Mouse (Mus musculus): Measurements from ENCODE around the gene Rtbdn. TPM values are rescaled to one million over a fixed set of nuclear protein-coding genes. Genes with fewer than 3 reads are reported as not detected.

Rtbdn gene
- polyA plus RNA-seq, 1 experiment = not detected

DNA sequence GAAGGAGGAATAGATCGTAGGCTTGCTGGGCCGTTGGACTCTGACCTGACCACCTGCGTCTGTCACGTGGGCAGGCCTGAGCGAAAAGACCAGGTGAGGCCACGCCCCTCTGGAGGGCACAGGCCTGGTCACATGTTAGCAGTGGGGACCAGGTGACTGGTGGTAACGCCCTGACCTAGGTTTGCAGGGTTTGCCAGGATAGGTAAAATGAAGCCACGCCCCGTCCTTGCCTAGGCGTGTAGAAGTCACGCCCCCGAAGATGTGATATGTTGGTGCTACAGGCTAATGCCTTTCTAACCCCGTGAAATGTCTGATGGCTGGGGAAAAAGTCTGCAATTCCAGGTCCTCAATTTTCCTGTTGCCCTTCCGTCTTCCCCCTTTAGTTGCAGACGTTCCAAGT, 44.0 kb downstream of the Rtbdn start:
- H3K27ac ChIP-seq (ENCODE audit: insufficient read depth, low read depth, low read length) = peak overlapping the region; percentile 12; the same call in 1 of the 2 replicates
- no peak for TF ChIP-seq CTCF (IDR thresholded peaks at IDR 0.05; ENCODE audit: low read depth, low read length)
- TF ChIP-seq POLR2A (IDR thresholded peaks at IDR 0.05; ENCODE audit: borderline replicate concordance, low read depth, low read length) = no peak
- H3K4me1 ChIP-seq (ENCODE audit: control insufficient read depth, insufficient read depth, low read length) = peaks cover 17% of the 10 kb centered on the region

DNA sequence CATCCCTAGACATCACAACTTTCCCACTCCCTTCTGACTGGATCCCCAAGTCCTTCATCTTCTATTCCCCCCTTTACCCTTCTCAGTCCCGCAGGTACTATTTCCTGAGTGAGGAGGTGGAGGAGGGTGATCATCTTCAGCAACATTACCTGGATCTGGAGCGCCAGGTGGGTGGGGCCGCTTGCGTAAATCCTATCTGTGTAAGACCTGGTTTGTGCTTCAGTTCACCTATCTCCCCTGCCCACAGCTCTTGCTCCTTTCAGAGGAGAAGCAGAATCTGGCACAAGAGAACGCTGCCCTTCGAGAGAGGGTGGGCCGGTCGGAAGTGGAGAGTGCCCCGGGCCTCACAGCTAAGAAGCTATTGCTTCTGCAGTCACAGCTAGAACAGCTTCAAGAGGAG, 47.6 kb downstream of the Rtbdn start:
- peaks cover 9% of the 10 kb centered on the region for H3K4me1 ChIP-seq (ENCODE audit: control insufficient read depth, insufficient read depth, low read length)
- TF ChIP-seq CTCF (IDR thresholded peaks at IDR 0.05; ENCODE audit: low read depth, low read length) (no peak), POLR2A (IDR thresholded peaks at IDR 0.05; ENCODE audit: borderline replicate concordance, low read depth, low read length) (no peak)
- H3K27ac ChIP-seq (ENCODE audit: insufficient read depth, low read depth, low read length) = no peak overlapping the region
- H3K4me3 ChIP-seq (ENCODE audit: insufficient read depth, low read length) = no peak overlapping the region

More for the DNA sequence above, 44.0 kb downstream of the Rtbdn start:
- H3K4me3 ChIP-seq (ENCODE audit: insufficient read depth, low read length) = peak overlapping the region; percentile 81

DNA sequence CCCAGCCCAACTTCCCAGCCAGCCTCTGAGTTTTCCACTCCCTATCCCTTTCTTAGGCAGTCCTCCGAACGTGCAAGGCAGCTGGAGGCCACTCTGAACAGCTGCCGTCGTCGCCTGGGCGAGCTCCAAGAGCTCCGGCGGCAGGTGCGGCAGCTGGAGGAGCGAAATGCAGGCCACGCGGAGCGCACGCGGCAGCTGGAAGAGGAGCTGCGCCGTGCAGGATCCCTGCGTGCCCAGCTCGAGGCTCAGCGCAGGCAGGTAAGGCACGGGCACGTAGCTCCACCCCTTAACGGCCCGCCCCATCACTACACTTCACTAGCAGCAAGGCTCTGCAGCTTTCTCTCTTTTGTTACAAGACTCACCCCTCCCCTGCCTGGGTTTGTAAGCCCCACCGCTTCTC, 48.9 kb downstream of the Rtbdn start:
- no peak overlapping the region for H3K27ac ChIP-seq (ENCODE audit: insufficient read depth, low read depth, low read length)
- peaks cover 8% of the 10 kb centered on the region for H3K4me1 ChIP-seq (ENCODE audit: control insufficient read depth, insufficient read depth, low read length)
- TF ChIP-seq CTCF (IDR thresholded peaks at IDR 0.05; ENCODE audit: low read depth, low read length) (no peak), POLR2A (IDR thresholded peaks at IDR 0.05; ENCODE audit: borderline replicate concordance, low read depth, low read length) (no peak)
- no peak overlapping the region for H3K4me3 ChIP-seq (ENCODE audit: insufficient read depth, low read length)

DNA sequence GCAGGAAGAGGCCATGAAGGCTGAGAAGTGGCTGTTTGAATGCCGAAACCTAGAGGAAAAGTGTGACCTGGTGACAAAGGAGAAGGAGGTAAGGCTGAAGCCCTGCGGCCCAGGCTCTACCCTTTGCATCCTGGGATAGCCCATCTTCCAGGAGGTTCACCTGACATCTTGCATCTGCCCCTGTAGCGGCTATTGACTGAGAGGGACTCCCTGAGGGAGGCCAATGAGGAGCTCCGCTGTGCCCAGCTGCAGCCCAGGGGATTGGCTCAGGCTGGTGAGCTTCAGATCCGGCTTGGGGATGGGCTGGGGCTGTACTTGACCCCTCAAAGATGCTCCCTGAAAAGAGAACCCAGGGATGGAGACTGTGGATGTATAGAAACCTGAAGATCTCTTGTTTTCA, 50.2 kb downstream of the Rtbdn start:
- Histone ChIP-seq H3K4me1 (ENCODE audit: control insufficient read depth, insufficient read depth, low read length) (peaks cover 4% of the 10 kb centered on the region; the same call in 1 of the 2 replicates), H3K27ac (ENCODE audit: insufficient read depth, low read depth, low read length) (no peak overlapping the region), H3K4me3 (ENCODE audit: insufficient read depth, low read length) (no peak overlapping the region)
- no peak for TF ChIP-seq CTCF (IDR thresholded peaks at IDR 0.05; ENCODE audit: low read depth, low read length)
- TF ChIP-seq POLR2A (IDR thresholded peaks at IDR 0.05; ENCODE audit: borderline replicate concordance, low read depth, low read length) = no peak

DNA sequence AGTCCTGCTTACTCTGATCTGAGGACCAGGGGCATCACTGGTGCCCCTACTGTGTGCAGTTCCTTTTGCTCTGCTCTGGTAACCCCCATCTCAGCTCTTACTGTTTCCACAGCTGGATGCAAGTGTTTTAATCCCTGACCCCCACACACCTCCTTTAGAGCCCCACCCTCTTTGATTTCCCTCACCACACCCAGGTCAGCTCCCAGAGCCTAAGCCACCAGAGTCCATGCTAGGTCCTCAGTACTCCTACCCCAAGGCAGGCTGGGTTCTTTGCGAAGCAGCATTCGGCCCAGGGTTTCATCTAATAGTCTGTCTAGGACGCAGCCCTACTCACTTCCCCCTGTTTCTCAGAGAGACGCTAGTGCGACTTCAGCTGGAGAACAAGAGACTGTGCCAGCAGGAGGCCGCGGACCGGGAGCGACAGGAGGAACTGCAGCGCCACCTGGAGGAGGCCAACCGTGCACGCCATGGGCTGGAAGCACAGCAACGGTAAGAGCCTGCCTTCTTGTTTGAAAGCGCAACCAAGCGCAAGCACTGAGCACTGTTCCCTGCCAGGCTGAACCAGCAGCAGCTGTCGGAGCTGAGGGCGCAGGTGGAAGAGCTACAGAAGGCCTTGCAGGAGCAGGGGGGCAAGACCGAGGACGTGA, 51.0 kb downstream of the Rtbdn start:
- peak; percentile 43; the same call in 1 of the 2 replicates for TF ChIP-seq CTCF (IDR thresholded peaks at IDR 0.05; ENCODE audit: low read depth, low read length)
- TF ChIP-seq POLR2A (IDR thresholded peaks at IDR 0.05; ENCODE audit: borderline replicate concordance, low read depth, low read length) = no peak
- Histone ChIP-seq H3K4me1 (ENCODE audit: control insufficient read depth, insufficient read depth, low read length) (peaks cover 4% of the 10 kb centered on the region; the same call in 1 of the 2 replicates), H3K27ac (ENCODE audit: insufficient read depth, low read depth, low read length) (no peak overlapping the region), H3K4me3 (ENCODE audit: insufficient read depth, low read length) (no peak overlapping the region)

Other genes starting within 250 kb of the Rtbdn start
- 91.9 and 102 TPM in 2 replicates for gene Lyl1, start 245.5 kb upstream of the Rtbdn start, polyA plus RNA-seq (2012; ENCODE audit: insufficient read depth, insufficient read length, missing spikeins)
- gene G430095P16Rik, start 224.0 kb upstream of the Rtbdn start, polyA plus RNA-seq (2012; ENCODE audit: insufficient read depth, insufficient read length, missing spikeins) = 1.0 and 1.1 TPM in 2 replicates
- 8.3 and 12.5 TPM in 2 replicates for gene Nfix, start 146.6 kb upstream of the Rtbdn start, polyA plus RNA-seq (2012; ENCODE audit: insufficient read depth, insufficient read length, missing spikeins)
- gene Dand5, start 124.2 kb upstream of the Rtbdn start, polyA plus RNA-seq (2012; ENCODE audit: insufficient read depth, insufficient read length, missing spikeins) = 3.3 and 5.4 TPM in 2 replicates
- 12.7 and 13.9 TPM in 2 replicates for gene Gadd45gip1, start 115.5 kb upstream of the Rtbdn start, polyA plus RNA-seq (2012; ENCODE audit: insufficient read depth, insufficient read length, missing spikeins)
- 49.1 and 54.0 TPM in 2 replicates for gene Rad23a, start 106.3 kb upstream of the Rtbdn start, polyA plus RNA-seq (2012; ENCODE audit: insufficient read depth, insufficient read length, missing spikeins)
- 674 and 696 TPM in 2 replicates for gene Calr, start 100.1 kb upstream of the Rtbdn start, polyA plus RNA-seq (2012; ENCODE audit: insufficient read depth, insufficient read length, missing spikeins)
- 23.1 and 30.5 TPM in 2 replicates for gene Farsa, start 90.0 kb upstream of the Rtbdn start, polyA plus RNA-seq (2012; ENCODE audit: insufficient read depth, insufficient read length, missing spikeins)
- gene Syce2, start 74.9 kb upstream of the Rtbdn start, polyA plus RNA-seq (2012; ENCODE audit: insufficient read depth, insufficient read length, missing spikeins) = 19.4 and 19.6 TPM in 2 replicates
- 13.4 and 17.6 TPM in 2 replicates for gene Gcdh, start 53.1 kb upstream of the Rtbdn start, polyA plus RNA-seq (2012; ENCODE audit: insufficient read depth, insufficient read length, missing spikeins)
- not detected in 2 replicates for gene Klf1, start 45.1 kb upstream of the Rtbdn start, polyA plus RNA-seq (2012; ENCODE audit: insufficient read depth, insufficient read length, missing spikeins)
- 109 and 119 TPM in 2 replicates for gene Dnase2a, start 38.4 kb upstream of the Rtbdn start, polyA plus RNA-seq (2012; ENCODE audit: insufficient read depth, insufficient read length, missing spikeins)
- gene Mast1, start 9.6 kb upstream of the Rtbdn start, polyA plus RNA-seq (2012; ENCODE audit: insufficient read depth, insufficient read length, missing spikeins) = 0.28 and 0.42 TPM in 2 replicates
- gene Gm49661, start 22.4 kb downstream of the Rtbdn start, polyA plus RNA-seq (2012; ENCODE audit: insufficient read depth, insufficient read length, missing spikeins) = not detected in 2 replicates
- 267 and 279 TPM in 2 replicates for gene Prdx2, start 22.6 kb downstream of the Rtbdn start, polyA plus RNA-seq (2012; ENCODE audit: insufficient read depth, insufficient read length, missing spikeins)
- 39.8 and 40.7 TPM in 2 replicates for gene Rnaseh2a, start 22.8 kb downstream of the Rtbdn start, polyA plus RNA-seq (2012; ENCODE audit: insufficient read depth, insufficient read length, missing spikeins)
- gene Junb, start 31.7 kb downstream of the Rtbdn start, polyA plus RNA-seq (2012; ENCODE audit: insufficient read depth, insufficient read length, missing spikeins) = 71.1 and 80.8 TPM in 2 replicates
- 14.5 and 17.4 TPM in 2 replicates for gene Hook2, start 43.6 kb downstream of the Rtbdn start, polyA plus RNA-seq (2012; ENCODE audit: insufficient read depth, insufficient read length, missing spikeins)
- gene Best2, start 67.5 kb downstream of the Rtbdn start, polyA plus RNA-seq (2012; ENCODE audit: insufficient read depth, insufficient read length, missing spikeins) = not detected in 2 replicates
- gene Asna1, start 78.3 kb downstream of the Rtbdn start, polyA plus RNA-seq (2012; ENCODE audit: insufficient read depth, insufficient read length, missing spikeins) = 74.5 and 75.3 TPM in 2 replicates
- gene Trir, start 79.8 kb downstream of the Rtbdn start, polyA plus RNA-seq (2012; ENCODE audit: insufficient read depth, insufficient read length, missing spikeins) = 145 and 177 TPM in 2 replicates
- 34.0 and 44.4 TPM in 2 replicates for gene Tnpo2, start 89.9 kb downstream of the Rtbdn start, polyA plus RNA-seq (2012; ENCODE audit: insufficient read depth, insufficient read length, missing spikeins)
- 10.2 and 11.8 TPM in 2 replicates for gene Fbxw9, start 113.1 kb downstream of the Rtbdn start, polyA plus RNA-seq (2012; ENCODE audit: insufficient read depth, insufficient read length, missing spikeins)
- gene Gm5741, start 121.0 kb downstream of the Rtbdn start, polyA plus RNA-seq (2012; ENCODE audit: insufficient read depth, insufficient read length, missing spikeins) = not detected in 2 replicates
- 36.7 and 44.9 TPM in 2 replicates for gene Dhps, start 124.8 kb downstream of the Rtbdn start, polyA plus RNA-seq (2012; ENCODE audit: insufficient read depth, insufficient read length, missing spikeins)
- gene Wdr83os, start 133.7 kb downstream of the Rtbdn start, polyA plus RNA-seq (2012; ENCODE audit: insufficient read depth, insufficient read length, missing spikeins) = 90.2 and 113 TPM in 2 replicates
- 22.6 and 27.3 TPM in 2 replicates for gene Wdr83, start 134.3 kb downstream of the Rtbdn start, polyA plus RNA-seq (2012; ENCODE audit: insufficient read depth, insufficient read length, missing spikeins)
- 390 and 469 TPM in 2 replicates for gene Man2b1, start 136.3 kb downstream of the Rtbdn start, polyA plus RNA-seq (2012; ENCODE audit: insufficient read depth, insufficient read length, missing spikeins)
- gene Zfp791, start 176.1 kb downstream of the Rtbdn start, polyA plus RNA-seq (2012; ENCODE audit: insufficient read depth, insufficient read length, missing spikeins) = 1.2 and 1.7 TPM in 2 replicates
- gene Cks1brt, start 204.9 kb downstream of the Rtbdn start, polyA plus RNA-seq (2012; ENCODE audit: insufficient read depth, insufficient read length, missing spikeins) = not detected in 2 replicates